Mouse (Mus musculus): ENCODE measurements around the gene Olfr1484. TPM values are rescaled to one million over a fixed set of nuclear protein-coding genes. Genes with fewer than 3 reads are reported as not detected.
"Not testable (repeated sequence)": the region's sequence is repeated elsewhere in the genome, so short reads cannot be mapped to it uniquely, and the experiment has no call there.

Olfr1484 gene
- polyA plus RNA-seq (2015; fragmentation: Nextera tagmentation; extraction: Ambion mirVana) = not detected in 2 replicates

- Histone ChIP-seq H3K4me2 (ENCODE audit: low read length) (no peak within 1 kb of the TSS), H3K4me3 (replicated peaks; ENCODE audit: low read length) (no peak within 1 kb of the TSS), H3K9me3 (ENCODE audit: control insufficient read depth, low read length) (no peaks in the 10 kb centered on the region), H3K27ac (ENCODE audit: low read length) (no peak within 1 kb of the TSS), H3K27me3 (replicated peaks; ENCODE audit: control insufficient read depth, insufficient read depth, low read length) (no peaks in the 10 kb centered on the region), H3K36me3 (ENCODE audit: control insufficient read depth, insufficient read depth) (no peaks in the 10 kb centered on the region), H3K4me1 (replicated peaks; ENCODE audit: control insufficient read depth, insufficient read depth, low read length) (no peaks in the 10 kb centered on the region), H3K9ac (replicated peaks; ENCODE audit: low read depth, low read length) (no peak within 1 kb of the TSS)
- no peak for ATAC-seq
- 90% methylated on average over 1 of the region's 1 CpGs for WGBS
These were observed at the start of gene Olfr1484 for GRCm38 (mm10) chr19:13583211-13583610. Olfr1484 (plus strand) TSS chr19:13583511.

- not testable (repeated sequence) for H3K4me1 ChIP-seq (replicated peaks; ENCODE audit: control insufficient read depth, insufficient read depth, low read length); ATAC-seq; H3K4me3 ChIP-seq (replicated peaks; ENCODE audit: low read length); H3K9ac ChIP-seq (replicated peaks; ENCODE audit: low read depth, low read length); H3K36me3 ChIP-seq (ENCODE audit: control insufficient read depth, insufficient read depth); H3K27ac ChIP-seq (ENCODE audit: low read length); H3K27me3 ChIP-seq (replicated peaks; ENCODE audit: control insufficient read depth, insufficient read depth, low read length); H3K4me2 ChIP-seq (ENCODE audit: low read length); H3K9me3 ChIP-seq (ENCODE audit: control insufficient read depth, low read length)
- 90% methylated on average over 2 of the region's 2 CpGs for WGBS
These were observed 33.8 kb downstream of the Olfr1484 start, which contains the start of gene Olfr1487 for GRCm38 (mm10) chr19:13617075-13617474. Olfr1487 (plus strand) TSS chr19:13617375.

GRCm38 (mm10) chr19:13631321-13631720 lies 48.0 kb downstream of the Olfr1484 start, which contains the start of gene Olfr1489:
Olfr1489 (plus strand) TSS chr19:13631621.
- H3K36me3 ChIP-seq (ENCODE audit: control insufficient read depth, insufficient read depth) = no peaks in the 10 kb centered on the region
- H3K4me3 ChIP-seq (replicated peaks; ENCODE audit: low read length) = no peak within 1 kb of the TSS
- H3K9ac ChIP-seq (replicated peaks; ENCODE audit: low read depth, low read length) = no peak within 1 kb of the TSS
- no peak within 1 kb of the TSS for H3K27ac ChIP-seq (ENCODE audit: low read length)
- no peaks in the 10 kb centered on the region for H3K27me3 ChIP-seq (replicated peaks; ENCODE audit: control insufficient read depth, insufficient read depth, low read length)
- no peaks in the 10 kb centered on the region; the same call in 1 of the 2 replicates for H3K9me3 ChIP-seq (ENCODE audit: control insufficient read depth, low read length)
- H3K4me1 ChIP-seq (replicated peaks; ENCODE audit: control insufficient read depth, insufficient read depth, low read length) = no peaks in the 10 kb centered on the region
- no peak for ATAC-seq
- WGBS = 85% methylated on average over 1 of the region's 1 CpGs
- H3K4me2 ChIP-seq (ENCODE audit: low read length) = no peak within 1 kb of the TSS

Small RNA genes within 50 kb of the gene (microRNA-seq; reads per million reads assigned to microRNA genes)
- gene Gm22323 (not detected), gene Gm23931 (not detected)

Other genes starting within 250 kb of the Olfr1484 start
- gene Olfr1466, start 244.6 kb upstream of the Olfr1484 start, polyA plus RNA-seq (2015; fragmentation: Nextera tagmentation; extraction: Ambion mirVana) = not detected in 2 replicates
- not detected in 2 replicates for gene Olfr1467, start 221.3 kb upstream of the Olfr1484 start, polyA plus RNA-seq (2015; fragmentation: Nextera tagmentation; extraction: Ambion mirVana)
- gene Olfr1469, start 175.7 kb upstream of the Olfr1484 start, polyA plus RNA-seq (2015; fragmentation: Nextera tagmentation; extraction: Ambion mirVana) = not detected in 2 replicates
- gene Olfr1471, start 140.1 kb upstream of the Olfr1484 start, polyA plus RNA-seq (2015; fragmentation: Nextera tagmentation; extraction: Ambion mirVana) = not detected in 2 replicates
- gene Olfr1472, start 127.4 kb upstream of the Olfr1484 start, polyA plus RNA-seq (2015; fragmentation: Nextera tagmentation; extraction: Ambion mirVana) = not detected in 2 replicates
- gene Olfr1474, start 113.9 kb upstream of the Olfr1484 start, polyA plus RNA-seq (2015; fragmentation: Nextera tagmentation; extraction: Ambion mirVana) = not detected in 2 replicates
- gene Olfr1475, start 103.3 kb upstream of the Olfr1484 start, polyA plus RNA-seq (2015; fragmentation: Nextera tagmentation; extraction: Ambion mirVana) = not detected in 2 replicates
- gene Olfr1477, start 83.0 kb upstream of the Olfr1484 start, polyA plus RNA-seq (2015; fragmentation: Nextera tagmentation; extraction: Ambion mirVana) = not detected in 2 replicates
- not detected in 2 replicates for gene Olfr1480, start 55.6 kb upstream of the Olfr1484 start, polyA plus RNA-seq (2015; fragmentation: Nextera tagmentation; extraction: Ambion mirVana)
- not detected in 2 replicates for gene Olfr1487, start 33.9 kb downstream of the Olfr1484 start, polyA plus RNA-seq (2015; fragmentation: Nextera tagmentation; extraction: Ambion mirVana)
- not detected in 2 replicates for gene Olfr1489, start 48.1 kb downstream of the Olfr1484 start, polyA plus RNA-seq (2015; fragmentation: Nextera tagmentation; extraction: Ambion mirVana)
- not detected in 2 replicates for gene Olfr1490, start 67.6 kb downstream of the Olfr1484 start, polyA plus RNA-seq (2015; fragmentation: Nextera tagmentation; extraction: Ambion mirVana)
- not detected in 2 replicates for gene Olfr1491, start 113.8 kb downstream of the Olfr1484 start, polyA plus RNA-seq (2015; fragmentation: Nextera tagmentation; extraction: Ambion mirVana)
- gene Olfr1493-ps1, start 139.8 kb downstream of the Olfr1484 start, polyA plus RNA-seq (2015; fragmentation: Nextera tagmentation; extraction: Ambion mirVana) = not detected in 2 replicates
- gene Olfr1494, start 156.2 kb downstream of the Olfr1484 start, polyA plus RNA-seq (2015; fragmentation: Nextera tagmentation; extraction: Ambion mirVana) = not detected in 2 replicates
- gene Olfr1495, start 181.1 kb downstream of the Olfr1484 start, polyA plus RNA-seq (2015; fragmentation: Nextera tagmentation; extraction: Ambion mirVana) = not detected in 2 replicates
- not detected in 2 replicates for gene Olfr1496, start 194.4 kb downstream of the Olfr1484 start, polyA plus RNA-seq (2015; fragmentation: Nextera tagmentation; extraction: Ambion mirVana)
- not detected in 2 replicates for gene Olfr1497, start 214.7 kb downstream of the Olfr1484 start, polyA plus RNA-seq (2015; fragmentation: Nextera tagmentation; extraction: Ambion mirVana)
- gene Olfr1499, start 235.9 kb downstream of the Olfr1484 start, polyA plus RNA-seq (2015; fragmentation: Nextera tagmentation; extraction: Ambion mirVana) = not detected in 2 replicates
- not detected in 2 replicates for gene Olfr1500, start 247.0 kb downstream of the Olfr1484 start, polyA plus RNA-seq (2015; fragmentation: Nextera tagmentation; extraction: Ambion mirVana)

Data from forebrain, embryonic 16.5 days (tissue).